Mouse (Mus musculus): Measurements from ENCODE around the gene Cdk8. TPM values are rescaled to one million over a fixed set of nuclear protein-coding genes. Genes with fewer than 3 reads are reported as not detected.

Gene Cdk8
- total RNA-seq, 2 experiments from 2014 or later, result 15.1 to 15.5 TPM

- no peak for DNase-seq
These were observed 97.9 kb downstream of the Cdk8 start for GRCm38 (mm10) chr5:146328941-146329340.

DNA sequence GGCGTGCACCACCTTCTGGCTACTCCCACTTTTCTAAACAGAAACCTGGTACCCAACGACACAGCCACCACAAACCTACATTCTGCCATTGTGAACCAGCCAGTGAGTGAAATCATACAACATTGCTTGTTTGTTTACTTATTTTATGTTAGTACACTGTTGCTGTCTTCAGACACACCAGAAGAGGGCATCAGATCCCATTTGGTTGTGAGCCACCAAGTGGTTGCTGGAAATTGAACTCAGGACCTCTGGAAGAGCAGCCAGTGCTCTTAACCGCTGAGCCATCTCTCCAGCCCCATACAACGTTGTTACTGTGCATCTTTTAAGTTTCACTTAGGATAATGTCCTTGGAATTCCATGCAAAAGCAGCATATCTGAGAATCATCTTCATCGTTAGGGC, 98.5 kb downstream of the Cdk8 start:
- DNase-seq, result no peak

GRCm38 (mm10) chr5:146330031-146330764, 99.2 kb downstream of the Cdk8 start:
- DNase-seq, result no peak

GRCm38 (mm10) chr5:146330765-146331115, 99.7 kb downstream of the Cdk8 start:
- no peak for DNase-seq

DNA sequence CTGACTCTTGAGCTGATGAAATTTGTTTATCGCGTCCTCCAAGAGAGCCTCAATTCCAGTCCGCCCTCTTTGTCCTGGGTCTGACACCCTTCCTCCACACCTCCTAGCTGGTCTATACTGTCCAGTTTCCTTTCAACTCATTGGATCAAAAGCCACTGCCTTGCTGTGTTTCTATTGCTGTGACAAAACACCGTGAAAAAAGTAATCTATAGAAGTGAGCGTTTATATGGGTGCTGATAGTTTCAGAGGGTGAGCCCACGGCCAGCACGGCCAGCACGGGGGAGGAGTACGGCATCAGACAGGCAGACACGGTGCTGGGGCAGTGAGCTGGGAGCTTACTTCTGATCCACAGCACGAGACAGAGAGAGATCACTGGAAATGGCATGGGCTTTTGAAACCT, 100.1 kb downstream of the Cdk8 start:
- DNase-seq, result no peak

GRCm38 (mm10) chr5:146332541-146332940, 101.5 kb downstream of the Cdk8 start:
- DNase-seq, result no peak

- DNase-seq, result no peak
These were observed 103.4 kb downstream of the Cdk8 start for GRCm38 (mm10) chr5:146334410-146334809.

- no peak for DNase-seq
These were observed 107.0 kb downstream of the Cdk8 start for GRCm38 (mm10) chr5:146338064-146338463.

GRCm38 (mm10) chr5:146340037-146340436, 109.0 kb downstream of the Cdk8 start:
- no peak for DNase-seq

- DNase-seq, result no peak
These were observed 114.1 kb downstream of the Cdk8 start for GRCm38 (mm10) chr5:146344911-146345686.

GRCm38 (mm10) chr5:146347081-146347480, 116.1 kb downstream of the Cdk8 start:
- no peak for DNase-seq

DNA sequence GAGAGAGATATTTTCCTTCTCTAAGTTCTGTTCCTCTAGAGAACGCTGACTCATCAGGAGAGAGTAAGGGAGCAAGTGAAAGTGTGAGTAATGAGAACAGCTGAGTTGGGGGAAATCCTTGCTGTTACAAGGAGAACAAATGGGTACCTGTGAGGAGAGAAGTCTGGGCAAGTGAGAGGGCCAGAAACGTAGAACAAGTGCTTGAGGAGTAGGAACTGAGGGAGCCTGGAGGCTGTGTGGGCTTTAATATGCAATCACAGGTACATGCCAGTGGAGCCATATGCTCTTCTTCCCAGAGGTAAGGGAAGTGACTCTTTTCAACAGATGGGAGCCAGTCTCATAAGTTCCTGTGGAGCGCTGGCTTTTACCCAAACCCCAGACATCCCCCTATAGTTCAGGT, 118.2 kb downstream of the Cdk8 start:
- DNase-seq, result no peak

GRCm38 (mm10) chr5:146350784-146351183, 119.8 kb downstream of the Cdk8 start:
- DNase-seq, result no peak

DNA sequence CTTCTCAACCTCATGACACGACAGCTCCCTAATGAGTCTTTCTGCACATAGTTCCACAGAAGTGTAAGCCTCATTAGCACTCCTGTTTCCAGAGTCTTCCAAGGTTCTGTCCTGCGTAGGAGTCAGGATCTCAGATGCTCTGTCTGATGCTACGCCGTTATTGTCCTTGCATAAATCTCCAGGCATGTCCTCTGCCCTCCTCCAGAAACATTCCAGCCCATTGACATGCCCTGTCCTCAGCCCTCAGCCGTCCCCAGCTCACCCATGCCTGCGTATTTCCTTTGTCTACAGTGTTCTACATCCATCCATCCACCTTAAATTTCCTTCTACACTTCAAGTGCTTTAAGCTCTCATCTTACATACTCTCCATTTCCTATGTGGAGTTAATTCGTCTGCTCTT, 121.0 kb downstream of the Cdk8 start:
- DNase-seq, result no peak

Other genes starting within 250 kb of the Cdk8 start
- gene Cyp3a25, start 221.6 kb upstream of the Cdk8 start, total RNA-seq (2021), result not detected
- not detected for gene Cyp3a59, start 152.0 kb upstream of the Cdk8 start, total RNA-seq (2021)
- not detected for gene Gm5565, start 70.7 kb upstream of the Cdk8 start, total RNA-seq (2021)
- gene Gm6309, start 60.5 kb upstream of the Cdk8 start, total RNA-seq (2021), result not detected
- 1 to 10 TPM; 1.3 to 1.4 TPM for gene 1700001J03Rik, start 45.9 kb upstream of the Cdk8 start, total RNA-seq (2021)
- gene Rnf6, start 9.7 kb upstream of the Cdk8 start, total RNA-seq (2021), result 10 to 100 TPM; 31.6 to 40.1 TPM
- gene Wasf3, start 153.8 kb downstream of the Cdk8 start, total RNA-seq (2021), result under 1 TPM; 0.77 to 0.99 TPM

Data from gastrocnemius, postnatal 25 days (tissue).